Mouse (Mus musculus) frontal cortex, postnatal 25 days (tissue): Measurements from ENCODE around the gene Notch3.

Experiments used
- DNase-seq, 2 experiments: peaks; one replicate each; pipeline ENCODE4 v3.0.0; 2022; ENCODE audit warnings: low spot score in 2 of 2

The Notch3 gene

GRCm38 (mm10) chr17:32165803-32166595 lies 653 bp downstream of the Notch3 start:
- no peak for DNase-seq

GRCm38 (mm10) chr17:32165266-32165802 lies 1.3 kb downstream of the Notch3 start:
- DNase-seq = no peak

- DNase-seq = no peak
Measured at GRCm38 (mm10) chr17:32164780-32165179, 1.9 kb downstream of the Notch3 start.

GRCm38 (mm10) chr17:32163910-32164650 lies 2.6 kb downstream of the Notch3 start:
- no peak for DNase-seq

- DNase-seq = peak in 1 of 2 experiments; percentile 48
Measured at GRCm38 (mm10) chr17:32162112-32162850, 4.4 kb downstream of the Notch3 start.

- DNase-seq = no peak
Measured at GRCm38 (mm10) chr17:32160882-32161281, 5.8 kb downstream of the Notch3 start.

- DNase-seq = no peak
Measured at GRCm38 (mm10) chr17:32158841-32159240, 7.8 kb downstream of the Notch3 start.

GRCm38 (mm10) chr17:32146718-32147117 lies 19.9 kb downstream of the Notch3 start:
- no peak for DNase-seq

GRCm38 (mm10) chr17:32142907-32143854 lies 23.5 kb downstream of the Notch3 start:
- DNase-seq = peak; percentile 78 to 79

- DNase-seq = no peak
Measured at GRCm38 (mm10) chr17:32142234-32142633, 24.4 kb downstream of the Notch3 start.

- DNase-seq = no peak
Measured at GRCm38 (mm10) chr17:32133375-32133774, 33.3 kb downstream of the Notch3 start.

GRCm38 (mm10) chr17:32132087-32132486 lies 34.6 kb downstream of the Notch3 start:
- no peak for DNase-seq

GRCm38 (mm10) chr17:32130506-32130905 lies 36.1 kb downstream of the Notch3 start:
- no peak for DNase-seq

GRCm38 (mm10) chr17:32127195-32127594 lies 39.5 kb downstream of the Notch3 start:
- no peak for DNase-seq

GRCm38 (mm10) chr17:32125407-32125806 lies 41.2 kb downstream of the Notch3 start:
- DNase-seq = no peak

- no peak for DNase-seq
Measured at GRCm38 (mm10) chr17:32123545-32123944, 43.1 kb downstream of the Notch3 start.

GRCm38 (mm10) chr17:32122587-32122970 lies 44.1 kb downstream of the Notch3 start:
- DNase-seq = no peak

GRCm38 (mm10) chr17:32121833-32122586 lies 44.6 kb downstream of the Notch3 start:
- DNase-seq = no peak

- no peak for DNase-seq
Measured at GRCm38 (mm10) chr17:32120771-32121532, 45.7 kb downstream of the Notch3 start.
